Mouse (Mus musculus): ENCODE results near the gene Btbd17.
A peak's percentile ranks its signal among the peaks of the same experiment; 100 is the strongest.

The Btbd17 gene

GRCm38 (mm10) chr11:114803990-114804389 is 8.2 kb upstream of the Btbd17 start:
- no peak for DNase-seq (ENCODE audit: low spot score)

- no peak for DNase-seq (ENCODE audit: low spot score)
Measured at GRCm38 (mm10) chr11:114802540-114803267, 7.0 kb upstream of the Btbd17 start.

- DNase-seq (ENCODE audit: low spot score) = no peak
Measured at GRCm38 (mm10) chr11:114801906-114802305, 6.2 kb upstream of the Btbd17 start.

- DNase-seq (ENCODE audit: low spot score) = no peak
Measured at GRCm38 (mm10) chr11:114798624-114799023, 2.9 kb upstream of the Btbd17 start, which contains the start of gene Gpr142. Gene Gpr142, plus strand, starts transcription at chr11:114798924.

- DNase-seq (ENCODE audit: low spot score) = no peak
Measured at GRCm38 (mm10) chr11:114797981-114798380, 2.2 kb upstream of the Btbd17 start.

- no peak for DNase-seq (ENCODE audit: low spot score)
Measured at GRCm38 (mm10) chr11:114797176-114797575, 1.4 kb upstream of the Btbd17 start.

- peak; percentile 94 for DNase-seq (ENCODE audit: low spot score)
Measured at GRCm38 (mm10) chr11:114795231-114795746, 456 bp downstream of the Btbd17 start.

- no peak for DNase-seq (ENCODE audit: low spot score)
Measured at GRCm38 (mm10) chr11:114794691-114795090, 1.1 kb downstream of the Btbd17 start.

GRCm38 (mm10) chr11:114793868-114794545 is 1.7 kb downstream of the Btbd17 start:
- DNase-seq (ENCODE audit: low spot score) = no peak

GRCm38 (mm10) chr11:114792931-114793494 is 2.7 kb downstream of the Btbd17 start:
- no peak for DNase-seq (ENCODE audit: low spot score)

GRCm38 (mm10) chr11:114791891-114792411 is 3.8 kb downstream of the Btbd17 start:
- DNase-seq (ENCODE audit: low spot score) = peak; percentile 67

- no peak for DNase-seq (ENCODE audit: low spot score)
Measured at GRCm38 (mm10) chr11:114791351-114791889, 4.3 kb downstream of the Btbd17 start.

GRCm38 (mm10) chr11:114790841-114791240 is 4.9 kb downstream of the Btbd17 start:
- peak; percentile 50 for DNase-seq (ENCODE audit: low spot score)

GRCm38 (mm10) chr11:114790171-114790570 is 5.6 kb downstream of the Btbd17 start:
- DNase-seq (ENCODE audit: low spot score) = no peak

- no peak for DNase-seq (ENCODE audit: low spot score)
Measured at GRCm38 (mm10) chr11:114789716-114790115, 6.0 kb downstream of the Btbd17 start.

- peak; percentile 92 for DNase-seq (ENCODE audit: low spot score)
Measured at GRCm38 (mm10) chr11:114789061-114789714, 6.6 kb downstream of the Btbd17 start.

- no peak for DNase-seq (ENCODE audit: low spot score)
Measured at GRCm38 (mm10) chr11:114787611-114788010, 8.1 kb downstream of the Btbd17 start.

GRCm38 (mm10) chr11:114786326-114786725 is 9.4 kb downstream of the Btbd17 start:
- peak; percentile 56 for DNase-seq (ENCODE audit: low spot score)

GRCm38 (mm10) chr11:114785892-114786291 is 9.9 kb downstream of the Btbd17 start:
- DNase-seq (ENCODE audit: low spot score) = no peak

GRCm38 (mm10) chr11:114780076-114780475 is 15.7 kb downstream of the Btbd17 start:
- DNase-seq (ENCODE audit: low spot score) = peak; percentile 70

- no peak for DNase-seq (ENCODE audit: low spot score)
Measured at GRCm38 (mm10) chr11:114771896-114772295, 23.8 kb downstream of the Btbd17 start.

- no peak for DNase-seq (ENCODE audit: low spot score)
Measured at GRCm38 (mm10) chr11:114769911-114770310, 25.8 kb downstream of the Btbd17 start.
